Mouse (Mus musculus): ENCODE data around the gene Fitm1. TPM values are rescaled to one million over a fixed set of nuclear protein-coding genes. Genes with fewer than 3 reads are reported as not detected.

The Fitm1 gene
- polyA plus RNA-seq, 1 experiment from 2014 or later = 46.9 TPM

- peaks cover 23% of the 10 kb centered on the region for H3K36me3 ChIP-seq (ENCODE audit: control insufficient read depth, insufficient read depth, low read length)
- H3K27me3 ChIP-seq (replicated peaks; ENCODE audit: control insufficient read depth, insufficient read depth, low read length) = no peaks in the 10 kb centered on the region
- H3K27ac ChIP-seq (replicated peaks; ENCODE audit: low read depth, low read length) = peak within 1 kb of the TSS; percentile 98
- WGBS = 0% methylated on average over 34 of the region's 51 CpGs
- H3K4me3 ChIP-seq (ENCODE audit: low read depth, low read length) = peak within 1 kb of the TSS; percentile 70
- peak within 1 kb of the TSS; percentile 65 for H3K4me2 ChIP-seq (ENCODE audit: low read depth, low read length)
- peaks cover 8% of the 10 kb centered on the region for H3K4me1 ChIP-seq (ENCODE audit: control insufficient read depth, insufficient read depth, low read length)
- peak within 1 kb of the TSS; percentile 77 for H3K9ac ChIP-seq (ENCODE audit: low read depth, low read length)
- no peaks in the 10 kb centered on the region for H3K9me3 ChIP-seq (ENCODE audit: control insufficient read depth, low read length)
- ATAC-seq (ENCODE audit: low read depth) (peak; percentile 95), DNase-seq (ENCODE audit: low spot score) (peak; percentile 100)
Measured at GRCm38 (mm10) chr14:55560202-55561073, 15.0 kb upstream of the Fitm1 start, which contains the start of gene A730061H03Rik. Gene A730061H03Rik (minus strand): TSS chr14:55560406.

DNA sequence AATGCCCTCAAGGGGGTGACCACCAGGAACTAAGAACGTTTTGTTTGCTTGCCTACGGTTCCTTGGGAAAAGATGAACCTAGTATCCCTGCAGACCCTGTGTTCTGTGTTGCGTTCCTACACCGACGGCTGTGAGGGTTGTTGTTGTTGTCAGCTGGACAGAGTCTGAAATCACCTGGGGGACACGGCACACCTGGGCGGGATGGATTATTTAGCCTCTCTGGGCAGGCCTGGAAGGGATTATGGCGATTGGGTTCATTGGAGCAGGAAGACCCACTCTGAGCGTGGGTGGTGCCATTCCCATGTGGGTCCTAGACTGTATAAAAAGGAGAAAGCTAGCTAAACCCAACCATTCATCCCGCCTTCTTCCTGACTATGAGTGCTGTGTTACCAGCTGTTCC, 13.6 kb upstream of the Fitm1 start:
- no peaks in the 10 kb centered on the region for H3K9me3 ChIP-seq (ENCODE audit: control insufficient read depth, low read length)
- H3K4me3 ChIP-seq (ENCODE audit: low read depth, low read length) = peak overlapping the region; percentile 70; the same call in 1 of the 2 replicates
- ATAC-seq (ENCODE audit: low read depth) = no peak

DNA sequence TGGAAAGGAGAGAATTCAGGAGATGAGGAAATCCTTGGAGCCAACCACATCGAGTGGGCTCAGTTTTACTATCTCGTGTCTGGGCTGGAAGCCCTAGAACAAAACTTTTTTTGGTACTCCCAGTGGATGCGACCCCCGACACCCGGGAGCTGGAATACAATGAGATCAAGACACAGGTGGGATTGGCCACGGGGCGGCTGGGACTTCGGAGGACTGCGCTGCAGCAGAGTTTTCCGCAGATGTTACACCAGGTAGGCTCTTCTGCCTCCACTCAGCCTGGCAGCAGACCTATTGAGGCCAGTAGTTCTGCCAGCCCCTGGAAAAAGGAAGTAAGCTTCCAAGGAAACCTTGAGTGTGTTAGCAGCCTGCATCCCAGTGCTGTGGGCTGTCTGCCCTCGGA, 12.2 kb upstream of the Fitm1 start:
- H3K36me3 ChIP-seq (ENCODE audit: control insufficient read depth, insufficient read depth, low read length) = peaks cover 50% of the 10 kb centered on the region
- no peak for DNase-seq (ENCODE audit: low spot score)
- H3K4me1 ChIP-seq (ENCODE audit: control insufficient read depth, insufficient read depth, low read length) = peaks cover 8% of the 10 kb centered on the region

More for the DNA sequence above, 13.6 kb upstream of the Fitm1 start:
- DNase-seq (ENCODE audit: low spot score) = no peak
- H3K4me2 ChIP-seq (ENCODE audit: low read depth, low read length) = peak overlapping the region; percentile 65
- 81% methylated on average over 10 of the region's 10 CpGs for WGBS
- H3K4me1 ChIP-seq (ENCODE audit: control insufficient read depth, insufficient read depth, low read length) = peaks cover 8% of the 10 kb centered on the region
- H3K27me3 ChIP-seq (replicated peaks; ENCODE audit: control insufficient read depth, insufficient read depth, low read length) = no peaks in the 10 kb centered on the region
- H3K9ac ChIP-seq (ENCODE audit: low read depth, low read length) = no peak overlapping the region
- H3K36me3 ChIP-seq (ENCODE audit: control insufficient read depth, insufficient read depth, low read length) = peaks cover 38% of the 10 kb centered on the region
- no peak overlapping the region for H3K27ac ChIP-seq (replicated peaks; ENCODE audit: low read depth, low read length)

DNA sequence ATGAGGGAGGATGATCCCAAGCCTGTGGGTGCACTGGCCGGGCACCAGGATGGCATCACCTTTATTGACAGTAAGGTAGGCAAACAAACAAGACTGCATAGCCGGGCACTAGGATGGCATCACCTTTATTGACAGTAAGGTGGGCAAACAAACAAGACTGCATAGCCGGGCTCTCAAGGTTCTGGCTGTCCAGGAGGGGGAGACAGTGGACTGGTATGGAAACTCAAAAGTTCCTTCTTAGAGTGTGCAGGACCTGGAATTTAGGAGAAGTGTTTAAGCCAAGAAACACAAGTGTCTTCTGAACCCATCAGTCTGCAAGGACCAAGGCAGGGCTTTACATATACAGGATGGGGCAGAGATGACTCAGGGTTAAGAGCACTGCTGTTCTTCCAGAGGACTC, 9.7 kb upstream of the Fitm1 start:
- DNase-seq (ENCODE audit: low spot score) (no peak), ATAC-seq (ENCODE audit: low read depth) (no peak)
- 84% methylated on average over 3 of the region's 3 CpGs for WGBS
- no peak overlapping the region for H3K4me2 ChIP-seq (ENCODE audit: low read depth, low read length)
- no peaks in the 10 kb centered on the region for H3K9me3 ChIP-seq (ENCODE audit: control insufficient read depth, low read length)
- no peak overlapping the region for H3K4me3 ChIP-seq (ENCODE audit: low read depth, low read length)
- no peak overlapping the region for H3K9ac ChIP-seq (ENCODE audit: low read depth, low read length)
- no peaks in the 10 kb centered on the region for H3K27me3 ChIP-seq (replicated peaks; ENCODE audit: control insufficient read depth, insufficient read depth, low read length)
- peaks cover 8% of the 10 kb centered on the region for H3K4me1 ChIP-seq (ENCODE audit: control insufficient read depth, insufficient read depth, low read length)
- H3K27ac ChIP-seq (replicated peaks; ENCODE audit: low read depth, low read length) = no peak overlapping the region
- H3K36me3 ChIP-seq (ENCODE audit: control insufficient read depth, insufficient read depth, low read length) = peaks cover 58% of the 10 kb centered on the region

More for the DNA sequence above, 12.2 kb upstream of the Fitm1 start:
- Histone ChIP-seq H3K27me3 (replicated peaks; ENCODE audit: control insufficient read depth, insufficient read depth, low read length) (no peaks in the 10 kb centered on the region), H3K9ac (ENCODE audit: low read depth, low read length) (no peak overlapping the region), H3K9me3 (ENCODE audit: control insufficient read depth, low read length) (no peaks in the 10 kb centered on the region), H3K4me3 (ENCODE audit: low read depth, low read length) (no peak overlapping the region), H3K27ac (replicated peaks; ENCODE audit: low read depth, low read length) (no peak overlapping the region), H3K4me2 (ENCODE audit: low read depth, low read length) (no peak overlapping the region)
- no peak for ATAC-seq (ENCODE audit: low read depth)
- WGBS = 84% methylated on average over 11 of the region's 11 CpGs

GRCm38 (mm10) chr14:55567496-55567895, 7.9 kb upstream of the Fitm1 start:
- Histone ChIP-seq H3K9me3 (ENCODE audit: control insufficient read depth, low read length) (no peaks in the 10 kb centered on the region), H3K36me3 (ENCODE audit: control insufficient read depth, insufficient read depth, low read length) (peaks cover 58% of the 10 kb centered on the region), H3K4me2 (ENCODE audit: low read depth, low read length) (no peak overlapping the region), H3K27ac (replicated peaks; ENCODE audit: low read depth, low read length) (no peak overlapping the region), H3K4me1 (ENCODE audit: control insufficient read depth, insufficient read depth, low read length) (no peaks in the 10 kb centered on the region), H3K27me3 (replicated peaks; ENCODE audit: control insufficient read depth, insufficient read depth, low read length) (no peaks in the 10 kb centered on the region), H3K9ac (ENCODE audit: low read depth, low read length) (no peak overlapping the region), H3K4me3 (ENCODE audit: low read depth, low read length) (no peak overlapping the region)
- DNase-seq (ENCODE audit: low spot score) (no peak), ATAC-seq (ENCODE audit: low read depth) (no peak)
- 90% methylated on average over 3 of the region's 3 CpGs for WGBS

- no peaks in the 10 kb centered on the region for H3K4me1 ChIP-seq (ENCODE audit: control insufficient read depth, insufficient read depth, low read length)
- 82% methylated on average over 2 of the region's 2 CpGs for WGBS
- DNase-seq (ENCODE audit: low spot score) (no peak), ATAC-seq (ENCODE audit: low read depth) (no peak)
- no peak overlapping the region for H3K27ac ChIP-seq (replicated peaks; ENCODE audit: low read depth, low read length)
- H3K4me2 ChIP-seq (ENCODE audit: low read depth, low read length) = no peak overlapping the region
- no peak overlapping the region for H3K4me3 ChIP-seq (ENCODE audit: low read depth, low read length)
- peaks cover 33% of the 10 kb centered on the region for H3K36me3 ChIP-seq (ENCODE audit: control insufficient read depth, insufficient read depth, low read length)
- H3K27me3 ChIP-seq (replicated peaks; ENCODE audit: control insufficient read depth, insufficient read depth, low read length) = no peaks in the 10 kb centered on the region
- no peak overlapping the region for H3K9ac ChIP-seq (ENCODE audit: low read depth, low read length)
- no peaks in the 10 kb centered on the region for H3K9me3 ChIP-seq (ENCODE audit: control insufficient read depth, low read length)
Measured at GRCm38 (mm10) chr14:55570588-55570987, 4.8 kb upstream of the Fitm1 start.

DNA sequence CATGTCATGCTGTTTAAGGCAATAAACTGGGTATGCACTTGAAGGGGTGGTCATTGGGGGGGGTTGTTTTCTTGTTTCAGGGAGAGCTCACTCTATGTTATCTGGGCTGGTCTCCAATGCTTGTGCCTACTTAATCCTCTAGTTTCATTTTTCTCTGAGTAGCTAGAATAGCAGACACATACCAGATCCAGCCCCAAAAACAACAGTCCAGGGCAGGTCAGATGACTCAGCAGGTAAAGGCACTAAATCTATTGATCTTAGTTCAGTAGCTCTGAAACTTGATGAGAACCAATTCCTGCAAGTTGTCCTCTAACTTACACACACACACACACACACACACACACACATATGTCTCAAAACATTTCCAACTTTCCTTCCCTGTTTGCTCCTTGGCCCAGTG, 3.7 kb upstream of the Fitm1 start:
- H3K4me3 ChIP-seq (ENCODE audit: low read depth, low read length) = no peak overlapping the region
- no peak for ATAC-seq (ENCODE audit: low read depth)
- peaks cover 22% of the 10 kb centered on the region; the same call in 1 of the 2 replicates for H3K36me3 ChIP-seq (ENCODE audit: control insufficient read depth, insufficient read depth, low read length)
- H3K27me3 ChIP-seq (replicated peaks; ENCODE audit: control insufficient read depth, insufficient read depth, low read length) = no peaks in the 10 kb centered on the region
- H3K9me3 ChIP-seq (ENCODE audit: control insufficient read depth, low read length) = no peaks in the 10 kb centered on the region
- no peak for DNase-seq (ENCODE audit: low spot score)
- H3K4me2 ChIP-seq (ENCODE audit: low read depth, low read length) = no peak overlapping the region
- no peaks in the 10 kb centered on the region for H3K4me1 ChIP-seq (ENCODE audit: control insufficient read depth, insufficient read depth, low read length)
- H3K9ac ChIP-seq (ENCODE audit: low read depth, low read length) = no peak overlapping the region
- H3K27ac ChIP-seq (replicated peaks; ENCODE audit: low read depth, low read length) = no peak overlapping the region

- 0 out of 2 replicates have a peak, but pooled peaks cover 3% of the 10 kb centered on the region for H3K4me1 ChIP-seq (ENCODE audit: control insufficient read depth, insufficient read depth, low read length)
- 0 out of 2 replicates have a peak overlapping the region, but pooled peaks have one; percentile 35 for H3K9ac ChIP-seq (ENCODE audit: low read depth, low read length)
- no peak overlapping the region for H3K4me2 ChIP-seq (ENCODE audit: low read depth, low read length)
- DNase-seq (ENCODE audit: low spot score) (no peak), ATAC-seq (ENCODE audit: low read depth) (no peak)
- peaks cover 8% of the 10 kb centered on the region; the same call in 1 of the 2 replicates for H3K36me3 ChIP-seq (ENCODE audit: control insufficient read depth, insufficient read depth, low read length)
- H3K4me3 ChIP-seq (ENCODE audit: low read depth, low read length) = peak overlapping the region; percentile 20
- no peaks in the 10 kb centered on the region for H3K9me3 ChIP-seq (ENCODE audit: control insufficient read depth, low read length)
- H3K27ac ChIP-seq (replicated peaks; ENCODE audit: low read depth, low read length) = no peak overlapping the region
- 55% methylated on average over 13 of the region's 13 CpGs for WGBS
- H3K27me3 ChIP-seq (replicated peaks; ENCODE audit: control insufficient read depth, insufficient read depth, low read length) = no peaks in the 10 kb centered on the region
Measured at GRCm38 (mm10) chr14:55575711-55576110, 294 bp downstream of the Fitm1 start.
